Mouse (Mus musculus): ENCODE data around the gene Cpt1b.
A peak's percentile ranks its signal among the peaks of the same experiment; 100 is the strongest.

DNA sequence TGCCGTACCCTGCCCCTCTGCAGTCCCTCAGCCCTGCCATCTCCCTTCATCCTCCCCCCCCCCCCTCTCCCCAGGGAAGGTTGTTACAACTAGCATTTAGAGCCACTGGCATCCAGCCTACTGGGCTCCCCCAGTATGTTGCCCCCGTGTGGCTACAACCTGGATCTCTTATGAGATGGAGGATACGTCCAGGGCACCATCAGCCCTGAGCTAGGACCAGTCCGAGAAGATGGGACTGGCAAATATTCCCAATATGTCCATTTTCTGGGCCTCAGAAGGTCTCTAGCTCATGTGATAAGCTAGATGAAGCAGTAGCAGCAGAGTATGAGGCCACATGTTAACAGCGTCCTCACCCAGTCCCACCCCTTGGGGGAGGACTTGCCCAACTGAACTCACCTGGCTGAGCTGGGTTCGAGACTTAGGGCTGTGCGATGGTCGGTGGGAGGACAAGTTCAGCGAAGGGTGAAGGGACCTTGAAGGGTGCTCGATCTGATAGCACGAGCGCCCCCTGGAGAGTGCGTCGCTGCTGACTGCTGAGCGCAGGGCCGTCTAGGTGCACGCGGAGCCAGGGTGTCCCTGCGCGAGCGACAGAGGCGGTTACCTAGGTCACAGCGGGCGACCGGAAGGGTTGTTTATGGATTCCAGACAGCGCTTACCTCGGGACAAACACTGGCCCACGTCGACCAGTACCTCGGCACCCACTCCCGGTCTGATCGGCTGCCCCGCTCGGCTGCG lies 52.5 kb downstream of the Cpt1b start:
- TF ChIP-seq CTCF (IDR thresholded peaks at IDR 0.05; ENCODE audit: low read depth, low read length) (peak; percentile 81), POLR2A (IDR thresholded peaks at IDR 0.05; ENCODE audit: extremely low read depth, insufficient read depth, low read length) (no peak)

Measured in liver, adult 2 months (tissue).